Mouse (Mus musculus) forebrain, embryonic 16.5 days (tissue): ENCODE results near the gene Gnat2. TPM values are rescaled to one million over a fixed set of nuclear protein-coding genes. Genes with fewer than 3 reads are reported as not detected.

Experiments used
- ATAC-seq: fragments of 200-750 bp; cut with Nextera tagmentation; 2 replicates; pipeline ENCODE4 v1.8.0; 2017; ENCODE audit warnings: mild to moderate bottlenecking, moderate library complexity
- H3K27ac ChIP-seq: fragments of 300-500 bp; sonication (generic); 2 replicates; pipeline ENCODE4 v1.5.1; 2014; ENCODE audit warnings: low read length, control low read depth
- H3K27me3 ChIP-seq: fragments of 300-500 bp; sonication (generic); replicated peaks from 2 replicates; pipeline ENCODE4 v1.6.1; 2014; ENCODE audit warnings: low read length; ENCODE audit not compliant: control insufficient read depth, insufficient read depth
- H3K36me3 ChIP-seq: fragments of 300-500 bp; sonication (generic); 2 replicates; pipeline ENCODE4 v1.6.1; 2014; ENCODE audit not compliant: control insufficient read depth, insufficient read depth
- H3K4me1 ChIP-seq: fragments of 300-500 bp; sonication (generic); replicated peaks from 2 replicates; pipeline ENCODE4 v1.6.1; 2014; ENCODE audit warnings: low read length; ENCODE audit not compliant: control insufficient read depth, insufficient read depth
- H3K4me2 ChIP-seq: fragments of 300-500 bp; sonication (generic); 2 replicates; pipeline ENCODE4 v1.6.1; 2014; ENCODE audit warnings: mild to moderate bottlenecking, low read length, control low read depth
- H3K4me3 ChIP-seq: fragments of 300-500 bp; sonication (generic); replicated peaks from 2 replicates; pipeline ENCODE4 v1.5.1; 2014; ENCODE audit warnings: mild to moderate bottlenecking, low read length, control low read depth
- H3K9ac ChIP-seq: fragments of 300-500 bp; sonication (generic); replicated peaks from 2 replicates; pipeline ENCODE4 v1.6.1; 2014; ENCODE audit warnings: low read depth, low read length, control low read depth
- H3K9me3 ChIP-seq: fragments of 300-500 bp; sonication (generic); 2 replicates; pipeline ENCODE4 v1.6.1; 2016; ENCODE audit warnings: low read length; ENCODE audit not compliant: control insufficient read depth
- WGBS: fragments of 180-500 bp; shearing (Covaris S2); extraction: QIAGEN DNeasy Blood & Tissue Kit; methylation state at CpG from one replicate; pipeline ENCODE4 v1.1.7; 2014; 5-methylcytosine and 5-hydroxymethylcytosine counted together
- polyA plus RNA-seq: library from polyadenylated mRNA; unstranded; fragments of >200 nt; fragmentation: Nextera tagmentation; extraction: Ambion mirVana; gene quantifications from 2 replicates; pipeline ENCODE4 v1.2.1, GENCODE M21; 2015

Gnat2 gene
- polyA plus RNA-seq, 1 experiment from 2014 or later: 0.13 TPM

- no peak overlapping the region for H3K27ac ChIP-seq
Observed at GRCm38 (mm10) chr3:108140786-108141185, 48.2 kb downstream of the Gnat2 start.

GRCm38 (mm10) chr3:108145534-108146445 lies 53.2 kb downstream of the Gnat2 start, which contains the start of gene Gnai3:
Gene Gnai3 (minus strand): TSS chr3:108146146.
- Histone ChIP-seq H3K27me3 (no peaks in the 10 kb centered on the region), H3K36me3 (no peaks in the 10 kb centered on the region; the same call in 1 of the 2 replicates), H3K4me1 (peaks cover 25% of the 10 kb centered on the region), H3K4me3 (peak within 1 kb of the TSS; percentile 93), H3K27ac (peak within 1 kb of the TSS; percentile 90), H3K4me2 (peak within 1 kb of the TSS; percentile 90), H3K9me3 (no peaks in the 10 kb centered on the region), H3K9ac (peak within 1 kb of the TSS; percentile 91)
- WGBS: under 1% methylated on average over 63 of the region's 63 CpGs
- ATAC-seq: peak; percentile 96

More at GRCm38 (mm10) chr3:108140786-108141185, 48.2 kb downstream of the Gnat2 start:
- Histone ChIP-seq H3K4me3 (no peak overlapping the region), H3K4me1 (peaks cover 21% of the 10 kb centered on the region), H3K4me2 (no peak overlapping the region), H3K9ac (no peak overlapping the region), H3K36me3 (peaks cover 5% of the 10 kb centered on the region), H3K27me3 (no peaks in the 10 kb centered on the region), H3K9me3 (no peaks in the 10 kb centered on the region)
- WGBS: 84% methylated on average over 4 of the region's 4 CpGs
- ATAC-seq: no peak

- peak overlapping the region; percentile 93 for H3K4me3 ChIP-seq
- no peak for ATAC-seq
- H3K9me3 ChIP-seq: no peaks in the 10 kb centered on the region
- H3K27ac ChIP-seq: no peak overlapping the region
- no peaks in the 10 kb centered on the region for H3K27me3 ChIP-seq
- peaks cover 25% of the 10 kb centered on the region for H3K4me1 ChIP-seq
- no peaks in the 10 kb centered on the region; the same call in 1 of the 2 replicates for H3K36me3 ChIP-seq
- peak overlapping the region; percentile 90 for H3K4me2 ChIP-seq
- WGBS: 54% methylated on average over 5 of the region's 5 CpGs
- peak overlapping the region; percentile 91 for H3K9ac ChIP-seq
Observed at GRCm38 (mm10) chr3:108146671-108147070, 54.1 kb downstream of the Gnat2 start.

GRCm38 (mm10) chr3:108147386-108148235 lies 55.0 kb downstream of the Gnat2 start:
- peak; percentile 59 for ATAC-seq
- Histone ChIP-seq H3K9ac (no peak overlapping the region), H3K36me3 (no peaks in the 10 kb centered on the region; the same call in 1 of the 2 replicates), H3K9me3 (no peaks in the 10 kb centered on the region), H3K4me2 (no peak overlapping the region), H3K4me3 (no peak overlapping the region), H3K4me1 (peaks cover 25% of the 10 kb centered on the region), H3K27ac (no peak overlapping the region), H3K27me3 (no peaks in the 10 kb centered on the region)
- 63% methylated on average over 11 of the region's 11 CpGs for whole genome bisulfite sequencing

Other genes starting within 250 kb of the Gnat2 start
- not detected in 2 replicates for gene Eps8l3, start 215.6 kb upstream of the Gnat2 start, polyA plus RNA-seq
- gene Gstm5, start 197.0 kb upstream of the Gnat2 start, polyA plus RNA-seq: 173 and 174 TPM in 2 replicates
- 65.5 and 70.7 TPM in 2 replicates for gene Gstm7, start 161.0 kb upstream of the Gnat2 start, polyA plus RNA-seq
- gene Gstm6, start 149.0 kb upstream of the Gnat2 start, polyA plus RNA-seq: 10.2 and 11.7 TPM in 2 replicates
- gene Gstm3, start 123.5 kb upstream of the Gnat2 start, polyA plus RNA-seq: not detected in 2 replicates
- 4.2 and 9.2 TPM in 2 replicates for gene Gstm2, start 106.3 kb upstream of the Gnat2 start, polyA plus RNA-seq
- 67.2 and 74.1 TPM in 2 replicates for gene Gstm1, start 74.8 kb upstream of the Gnat2 start, polyA plus RNA-seq
- gene Gstm4, start 47.9 kb upstream of the Gnat2 start, polyA plus RNA-seq: 15.2 and 15.9 TPM in 2 replicates
- gene Ampd2, start 6.1 kb upstream of the Gnat2 start, polyA plus RNA-seq: 55.7 and 64.3 TPM in 2 replicates
- 155 and 191 TPM in 2 replicates for gene Gnai3, start 53.4 kb downstream of the Gnat2 start, polyA plus RNA-seq
- 2.4 and 4.3 TPM in 2 replicates for gene Gpr61, start 62.1 kb downstream of the Gnat2 start, polyA plus RNA-seq
- gene Amigo1, start 93.5 kb downstream of the Gnat2 start, polyA plus RNA-seq: 10.1 and 12.0 TPM in 2 replicates
- 4.1 and 5.7 TPM in 2 replicates for gene Cyb561d1, start 108.4 kb downstream of the Gnat2 start, polyA plus RNA-seq
- gene Atxn7l2, start 118.1 kb downstream of the Gnat2 start, polyA plus RNA-seq: 30.7 and 33.8 TPM in 2 replicates
- 1.7 and 2.3 TPM in 2 replicates for gene Sypl2, start 133.9 kb downstream of the Gnat2 start, polyA plus RNA-seq
- gene Psma5, start 164.1 kb downstream of the Gnat2 start, polyA plus RNA-seq: 265 and 266 TPM in 2 replicates
- 19.5 and 22.6 TPM in 2 replicates for gene Sort1, start 191.3 kb downstream of the Gnat2 start, polyA plus RNA-seq